Mouse (Mus musculus) layer of hippocampus, postnatal 14 days (tissue): Measurements from ENCODE around the gene Akr1b8. TPM values are rescaled to one million over a fixed set of nuclear protein-coding genes. Genes with fewer than 3 reads are reported as not detected.
A peak's percentile ranks its signal among the peaks of the same experiment; 100 is the strongest.
"Not testable (repeated sequence)": the region's sequence is repeated elsewhere in the genome, so short reads cannot be mapped to it uniquely, and the experiment has no call there.

Source experiments
- DNase-seq, 2 experiments: peaks; one replicate each; pipeline ENCODE4 v3.0.0; 2021 to 2022; ENCODE audit warnings: low spot score in 2 of 2, mixed read lengths in 1 of 2
- total RNA-seq, 2 experiments: library from RNA; stranded (reverse); gene quantifications; 2 replicates each; pipeline ENCODE4 v1.2.3; 2021

Akr1b8 gene
- total RNA-seq, 2 experiments from 2014 or later = 0.67 to 1.0 TPM

- DNase-seq = peak; percentile 77 to 80
These were observed 7.6 kb upstream of the Akr1b8 start for GRCm38 (mm10) chr6:34346096-34346898.

GRCm38 (mm10) chr6:34350037-34350699 is 3.8 kb upstream of the Akr1b8 start:
- DNase-seq = no peak

- DNase-seq = not testable (repeated sequence)
These were observed 2.4 kb upstream of the Akr1b8 start for GRCm38 (mm10) chr6:34351481-34351880.

- no peak for DNase-seq
These were observed 1.5 kb upstream of the Akr1b8 start for GRCm38 (mm10) chr6:34352401-34352800.

GRCm38 (mm10) chr6:34354354-34355348 is 732 bp downstream of the Akr1b8 start:
- DNase-seq = no peak

GRCm38 (mm10) chr6:34355349-34355747 is 1.4 kb downstream of the Akr1b8 start:
- DNase-seq = no peak

GRCm38 (mm10) chr6:34355841-34356240 is 1.9 kb downstream of the Akr1b8 start:
- no peak for DNase-seq

GRCm38 (mm10) chr6:34364217-34365136 is 10.6 kb downstream of the Akr1b8 start:
- DNase-seq = no peak

- no peak for DNase-seq
These were observed 14.1 kb downstream of the Akr1b8 start for GRCm38 (mm10) chr6:34367998-34368397.

GRCm38 (mm10) chr6:34370081-34370480 is 16.2 kb downstream of the Akr1b8 start:
- DNase-seq = no peak

- DNase-seq = peak; percentile 84 to 85
These were observed 17.9 kb downstream of the Akr1b8 start for GRCm38 (mm10) chr6:34371700-34372351.

- DNase-seq = no peak
These were observed 19.9 kb downstream of the Akr1b8 start for GRCm38 (mm10) chr6:34373841-34374240.

- DNase-seq = not testable (repeated sequence)
These were observed 22.0 kb downstream of the Akr1b8 start for GRCm38 (mm10) chr6:34375888-34376287.

GRCm38 (mm10) chr6:34383401-34383800 is 29.5 kb downstream of the Akr1b8 start:
- no peak for DNase-seq

- DNase-seq = peak; percentile 75 to 84
These were observed 30.3 kb downstream of the Akr1b8 start, which contains the start of gene Akr1b10 for GRCm38 (mm10) chr6:34384110-34384661. Akr1b10 (plus strand) TSS chr6:34384218.

- peak in 1 of 2 experiments; percentile 16 for DNase-seq
These were observed 30.9 kb downstream of the Akr1b8 start for GRCm38 (mm10) chr6:34384701-34385370.

GRCm38 (mm10) chr6:34388420-34389156 is 34.7 kb downstream of the Akr1b8 start:
- no peak for DNase-seq

- DNase-seq = no peak
These were observed 42.0 kb downstream of the Akr1b8 start for GRCm38 (mm10) chr6:34395897-34396296.
